Mouse (Mus musculus): Measurements from ENCODE around the gene Ttc14.

Gene Ttc14

DNA sequence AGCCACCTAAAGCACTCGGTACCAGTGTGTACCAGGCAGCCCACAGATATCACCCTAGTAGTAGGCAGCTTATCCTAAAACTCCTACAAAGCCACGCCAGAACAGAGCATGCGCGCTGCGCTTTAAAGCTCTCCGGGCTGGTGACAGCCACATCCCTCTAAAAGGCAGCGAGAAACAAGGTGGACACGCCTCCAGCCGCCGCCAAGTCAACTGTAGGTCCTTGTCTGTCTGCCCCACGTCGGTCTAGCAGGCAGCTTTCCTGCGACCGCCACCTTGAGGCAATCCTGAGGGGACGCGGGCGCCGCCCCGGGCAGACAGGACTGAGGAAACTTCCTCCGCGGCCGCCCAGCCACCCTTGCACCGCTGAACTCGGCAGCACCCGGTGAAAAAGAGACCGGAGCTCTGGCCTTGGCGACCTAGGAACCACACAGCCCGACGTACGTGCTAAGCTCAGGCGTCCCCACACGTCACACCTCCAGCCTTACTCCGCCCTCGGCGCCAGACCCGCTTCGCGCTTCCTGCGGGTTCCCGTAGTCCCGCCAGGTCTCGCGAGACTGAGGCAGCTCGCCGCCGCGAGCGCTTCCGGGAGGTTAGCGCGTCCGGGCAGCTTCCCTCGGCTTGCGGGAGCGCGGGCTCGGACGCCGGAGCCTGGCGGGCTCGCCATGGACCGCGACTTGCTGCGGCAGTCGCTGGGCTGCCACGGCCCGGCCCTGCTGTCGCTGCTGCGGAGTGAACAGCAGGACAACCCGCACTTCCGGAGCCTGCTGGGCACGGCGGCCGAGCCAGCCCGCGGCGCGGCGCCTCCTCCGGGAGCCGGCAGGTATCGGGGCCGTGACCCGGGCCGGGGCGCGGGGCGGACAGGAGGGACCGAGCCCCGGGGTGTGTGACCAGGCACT, at the start of gene Ttc14:
Ttc14 (plus strand) TSS at position 216 of the 896 bp plus-strand sequence.
- DNase-seq (ENCODE audit: low read depth) = peak; percentile 98

DNA sequence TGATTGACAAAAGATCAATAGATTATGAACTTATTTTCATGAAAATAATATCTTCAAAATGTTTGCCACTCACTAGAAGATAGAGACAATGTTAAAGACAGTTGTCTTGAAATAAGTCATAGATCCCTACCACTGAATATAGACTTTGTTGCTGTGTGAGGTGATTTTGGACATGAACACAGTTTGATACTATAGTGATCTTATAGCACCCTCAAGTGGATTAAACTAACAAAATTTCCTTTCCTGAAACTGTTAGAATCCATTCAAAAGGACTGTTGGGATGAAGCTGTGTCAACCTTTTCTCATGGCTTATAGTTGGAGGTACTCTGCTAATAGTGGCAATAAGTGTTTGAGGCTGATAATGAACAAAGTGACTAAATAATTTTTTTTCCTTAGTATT, 8.7 kb upstream of the Ttc14 start:
- no peak for DNase-seq (ENCODE audit: low read depth)

DNA sequence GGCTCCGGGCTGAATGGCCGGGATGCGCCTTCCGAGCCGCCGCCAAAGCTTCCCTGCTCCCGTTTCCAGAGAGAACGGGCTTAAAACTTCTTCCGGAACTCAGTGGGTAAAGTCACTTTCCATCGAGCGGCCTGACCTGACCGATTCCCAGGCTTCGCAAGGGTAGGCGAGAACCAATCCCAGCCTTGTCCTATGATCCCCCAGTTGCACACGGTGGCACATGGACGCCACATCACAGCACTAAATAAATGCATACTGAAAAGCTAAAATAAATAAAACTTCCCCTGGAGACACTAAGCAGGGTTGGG, 835 bp downstream of the Ttc14 start:
- DNase-seq (ENCODE audit: low read depth) = no peak

DNA sequence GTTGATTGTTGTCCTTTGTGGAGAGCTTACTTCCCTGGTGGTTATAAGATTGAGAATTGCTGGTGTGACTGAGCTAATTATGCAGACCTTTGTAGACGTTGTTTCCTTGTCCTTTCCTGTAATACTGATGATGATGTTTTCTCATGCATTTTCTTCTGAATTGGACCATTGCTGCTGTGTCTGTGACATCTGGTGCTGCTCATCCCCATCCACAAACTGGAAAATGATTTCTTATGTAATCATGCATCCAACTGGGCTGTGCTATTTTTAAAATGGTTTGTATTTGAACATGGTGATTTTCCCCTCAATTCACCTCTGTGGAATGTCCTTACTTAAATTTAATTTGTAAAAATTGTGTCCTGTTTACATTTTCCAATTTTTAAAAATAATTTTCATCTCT, 7.5 kb downstream of the Ttc14 start:
- no peak for DNase-seq (ENCODE audit: low read depth)

DNA sequence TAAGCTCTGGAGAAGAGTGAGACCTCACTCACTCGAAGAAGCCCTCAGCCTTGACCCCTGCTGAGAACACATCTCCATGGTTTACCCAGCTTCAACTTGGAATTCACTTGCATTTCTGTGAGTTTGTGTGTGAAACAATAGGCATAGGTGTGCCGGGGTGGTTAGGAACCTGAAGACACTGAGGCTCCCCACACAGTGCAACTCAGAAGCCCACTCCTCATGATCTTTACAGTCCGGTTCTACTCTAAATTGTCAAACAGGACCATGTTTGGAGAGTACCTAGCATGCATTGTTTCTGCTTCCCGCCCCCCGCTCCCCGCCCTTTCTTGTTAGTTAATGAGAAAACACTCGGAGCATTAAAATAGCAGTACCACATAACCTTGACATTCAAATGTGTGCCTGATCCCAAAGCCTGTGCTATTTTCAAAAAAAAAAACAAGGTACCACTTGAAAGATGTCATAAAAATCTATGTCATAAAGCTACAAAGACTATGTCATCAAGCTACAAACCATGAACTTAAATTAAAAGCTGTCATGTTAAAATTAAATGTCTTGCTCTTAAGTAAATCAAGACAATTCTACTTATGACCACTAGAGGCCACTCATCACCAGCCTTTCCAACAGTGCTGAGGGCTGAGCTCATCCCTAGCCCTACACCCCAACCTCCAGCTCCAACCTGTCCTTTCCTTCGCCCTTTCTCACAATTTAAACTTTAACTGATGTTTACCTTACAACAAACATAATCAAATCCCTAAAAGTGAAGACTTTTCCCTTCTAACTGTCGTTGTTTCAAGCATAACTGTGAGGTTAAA, 24.7 kb downstream of the Ttc14 start:
- peak; percentile 59 for DNase-seq (ENCODE audit: low read depth)

DNA sequence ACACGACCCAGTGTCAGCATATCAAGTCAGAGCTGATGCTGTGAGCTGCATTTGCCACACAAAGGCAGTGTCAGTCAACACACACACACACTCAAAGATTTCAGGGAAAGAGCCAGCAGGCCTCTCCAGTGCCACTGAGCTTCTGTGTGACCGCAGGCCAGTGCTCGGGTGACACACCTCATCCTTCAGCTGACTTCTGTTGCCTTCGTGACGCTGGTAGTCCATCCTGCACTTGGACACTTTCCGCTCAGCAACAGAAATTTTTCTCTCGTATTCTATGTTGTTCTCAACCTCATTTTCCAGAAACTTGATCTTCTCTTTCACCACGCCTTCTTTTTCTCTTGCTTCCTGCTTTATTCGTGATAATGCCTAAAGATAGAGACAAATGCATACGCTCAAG, 32.7 kb downstream of the Ttc14 start:
- DNase-seq (ENCODE audit: low read depth) = no peak

DNA sequence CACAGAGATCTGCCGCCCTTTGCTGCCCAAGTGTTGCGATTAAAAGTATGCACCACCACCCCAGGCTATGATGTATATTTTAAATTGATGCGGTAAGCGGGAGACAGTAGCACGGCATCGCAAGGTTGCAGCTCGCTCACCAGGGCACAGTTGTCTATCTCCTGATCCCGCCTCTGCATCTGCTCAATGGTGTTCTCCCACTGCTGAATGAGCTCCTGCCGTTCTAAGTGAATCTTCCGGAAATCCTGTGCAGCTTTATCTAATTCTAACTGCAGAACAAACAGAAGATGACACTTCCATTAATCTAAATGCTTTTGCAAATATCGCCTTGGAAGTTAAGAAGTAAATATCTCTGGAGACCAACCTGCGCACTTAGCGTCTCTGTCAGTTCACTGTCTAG, 36.9 kb downstream of the Ttc14 start:
- DNase-seq (ENCODE audit: low read depth) = no peak

DNA sequence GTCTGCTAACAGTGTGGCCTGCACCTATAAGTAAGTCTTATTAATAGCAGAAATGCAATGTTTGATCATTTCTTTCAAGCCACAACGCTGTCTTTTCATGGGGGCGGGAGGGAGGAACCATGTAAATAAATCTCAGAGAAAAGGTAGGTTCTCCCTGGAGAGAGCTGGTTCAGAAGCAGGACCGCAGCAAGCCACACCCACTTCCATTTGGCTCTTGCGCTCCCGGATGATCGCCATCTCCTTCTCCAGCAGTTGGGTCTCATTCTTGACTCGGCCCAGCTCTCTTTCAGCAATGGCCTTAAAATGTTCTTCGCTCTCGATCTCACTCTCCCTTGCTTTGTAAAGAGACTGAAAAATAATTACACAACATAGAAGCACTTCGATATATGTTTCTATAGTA, 39.2 kb downstream of the Ttc14 start:
- no peak for DNase-seq (ENCODE audit: low read depth)

DNA sequence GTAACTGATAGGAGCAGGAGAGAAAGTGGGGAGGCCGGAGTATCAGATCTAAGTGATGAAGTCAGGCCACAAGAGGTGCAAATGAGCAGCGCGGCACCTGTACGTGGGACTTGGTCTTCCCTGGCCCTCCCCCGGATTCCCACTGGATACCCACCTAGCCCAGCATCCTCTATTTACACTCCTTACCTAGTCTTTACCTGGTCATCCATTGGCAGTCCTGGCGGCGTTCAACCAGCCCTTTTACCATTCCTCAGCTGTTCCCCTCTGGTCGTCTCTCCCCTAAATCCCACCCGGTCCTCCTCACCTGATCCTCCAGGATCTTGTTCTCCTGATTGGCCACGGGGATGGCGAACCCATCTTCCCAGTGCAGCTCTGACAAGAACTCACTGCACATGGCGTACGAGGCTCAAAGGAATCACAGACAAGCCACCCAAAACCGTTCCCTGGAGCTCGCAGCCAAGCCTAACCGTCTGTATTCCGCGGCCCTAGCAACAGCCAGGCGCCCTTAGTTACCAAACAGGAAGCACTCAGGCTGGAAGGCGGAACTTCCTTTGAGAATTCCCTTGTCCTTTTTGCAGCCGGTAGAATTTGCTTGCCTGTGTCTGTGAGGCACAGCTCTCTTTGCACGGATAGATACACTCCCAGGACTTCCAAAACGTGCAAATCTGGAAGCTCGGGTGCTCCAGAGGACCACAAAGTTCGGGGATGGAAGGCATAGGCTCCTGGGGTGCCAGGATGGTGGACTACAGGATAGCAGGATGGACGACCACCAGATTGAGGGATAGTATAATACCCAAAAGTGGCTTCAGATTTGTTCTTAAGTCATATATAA, 44.4 kb downstream of the Ttc14 start, which contains the start of gene Ccdc39:
Ccdc39 (minus strand) TSS at position 510 of the 832 bp plus-strand sequence.
- peak; percentile 45 for DNase-seq (ENCODE audit: low read depth)

DNA sequence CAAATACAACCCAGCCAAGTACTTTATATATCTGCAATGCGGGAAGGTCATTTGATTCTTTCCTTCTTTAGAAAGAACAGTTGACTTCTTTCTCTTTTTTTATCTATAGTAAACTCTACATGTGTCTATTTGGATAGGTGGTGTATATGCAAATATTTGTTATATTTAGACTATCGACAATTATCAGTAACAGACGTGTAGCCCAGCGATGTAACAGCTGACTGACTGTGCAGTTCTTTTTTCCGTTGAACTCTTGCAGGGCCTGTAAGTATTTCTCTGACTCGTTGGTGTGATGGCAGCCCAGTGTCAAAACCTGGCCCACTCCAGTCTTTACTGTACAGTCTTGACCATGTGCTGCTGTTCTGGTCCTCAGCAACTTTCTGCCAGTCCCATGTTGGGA, 47.0 kb downstream of the Ttc14 start:
- no peak for DNase-seq (ENCODE audit: low read depth)

DNA sequence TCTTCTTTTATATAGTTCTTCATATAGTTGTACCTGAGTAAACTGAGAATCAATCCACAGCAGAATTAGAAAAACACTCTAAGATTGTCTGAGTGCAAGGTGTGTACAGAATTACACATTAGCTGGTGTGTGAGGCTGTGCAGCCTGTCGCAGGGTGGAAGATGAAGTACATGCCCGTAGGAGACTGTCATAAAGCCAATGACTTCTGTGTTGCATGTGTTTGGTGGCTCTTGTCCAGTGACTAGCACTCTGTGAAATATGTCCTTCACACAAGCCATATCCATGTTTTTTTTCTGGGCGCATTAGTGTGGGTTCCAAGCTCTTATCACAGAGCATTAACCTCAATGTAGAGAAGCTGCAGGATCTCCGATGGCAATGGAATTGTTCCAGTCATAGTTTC, 51.2 kb downstream of the Ttc14 start:
- DNase-seq (ENCODE audit: low read depth) = no peak

DNA sequence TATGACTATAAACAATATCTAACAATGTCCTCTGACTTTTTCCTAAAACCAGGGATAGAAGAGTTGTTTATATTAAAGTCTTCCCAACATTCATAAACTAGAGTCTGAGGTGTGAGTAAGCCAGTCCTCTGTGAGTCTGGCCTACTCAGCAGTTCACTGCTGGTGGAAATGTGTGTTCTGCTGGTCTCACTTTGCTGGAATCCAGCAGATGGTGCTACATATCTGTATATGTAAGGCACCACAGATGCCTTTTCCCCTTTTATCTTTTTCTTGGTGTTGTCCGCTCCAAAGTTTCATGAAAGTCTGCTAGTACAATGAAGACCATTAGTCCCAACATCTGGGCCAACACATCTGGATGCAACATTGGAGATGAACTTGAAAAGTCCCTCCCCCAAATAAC, 53.4 kb downstream of the Ttc14 start:
- no peak for DNase-seq (ENCODE audit: low read depth)

DNA sequence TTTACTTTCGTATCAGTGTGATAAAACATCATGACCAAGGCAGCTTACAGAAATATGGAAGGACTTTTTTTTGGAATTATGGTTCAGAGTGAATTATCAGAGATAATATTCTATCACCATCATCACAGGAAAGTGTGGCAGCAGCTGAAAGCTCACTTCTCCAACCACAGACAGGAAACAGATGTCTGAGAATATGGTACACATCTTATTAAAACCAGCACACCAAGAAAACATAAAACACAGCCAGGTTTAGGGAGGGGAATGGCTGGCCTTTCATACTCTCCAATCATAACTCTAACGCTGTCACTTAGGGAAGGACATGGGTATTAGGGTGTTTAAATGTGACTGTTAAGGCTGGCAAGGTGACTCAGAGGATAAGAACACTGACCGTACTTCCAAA, 59.3 kb downstream of the Ttc14 start:
- no peak for DNase-seq (ENCODE audit: low read depth)

DNA sequence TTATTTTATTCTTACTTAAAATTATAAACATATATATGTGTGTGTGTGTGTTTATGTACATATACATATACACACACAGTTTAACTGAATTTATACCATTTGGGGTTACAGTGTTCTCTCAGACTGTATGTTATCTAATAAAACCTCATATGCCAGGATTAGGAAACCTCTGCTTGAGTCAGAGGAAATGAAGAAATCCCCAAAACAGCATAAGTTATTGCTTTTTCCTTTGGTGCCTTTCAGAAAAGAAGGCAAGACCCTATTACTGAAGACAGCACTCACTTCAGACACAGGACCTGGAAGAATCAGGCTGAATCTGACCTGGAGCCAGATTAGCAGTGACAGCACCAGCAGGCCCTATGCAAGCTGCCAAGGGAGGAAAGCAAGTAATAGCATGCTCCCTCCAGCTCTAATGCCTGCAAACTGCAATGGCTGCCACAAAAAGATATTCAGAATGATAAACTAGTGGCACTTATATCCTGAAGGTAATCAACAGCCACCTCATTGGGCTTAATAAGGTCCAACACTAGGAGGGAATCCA, 64.4 kb downstream of the Ttc14 start:
- DNase-seq (ENCODE audit: low read depth) = no peak

All from naive thymus-derived CD4-positive, alpha-beta T cell, adult 2 months (primary cell).